Mouse (Mus musculus) liver, embryonic 11.5 days (tissue): ENCODE data around the gene Psmc1. TPM values are rescaled to one million over a fixed set of nuclear protein-coding genes. Genes with fewer than 3 reads are reported as not detected.

Experiments used
- ATAC-seq: fragments of 200-750 bp; cut with Nextera tagmentation; replicated peaks from 2 replicates; pipeline ENCODE4 v1.8.0; 2017; ENCODE audit warnings: moderate number of reproducible peaks, mild to moderate bottlenecking, moderate TSS enrichment, moderate library complexity; ENCODE audit not compliant: low FRiP score
- DNase-seq: peaks from one replicate; pipeline ENCODE4 v3.0.0-alpha.2; 2017; ENCODE audit warnings: low spot score
- H3K27ac ChIP-seq: fragments of 300-500 bp; sonication (generic); 2 replicates; pipeline ENCODE4 v1.5.1; 2014; ENCODE audit warnings: mild to moderate bottlenecking, low read depth, low read length, control low read depth
- H3K27me3 ChIP-seq: fragments of 300-500 bp; sonication (generic); replicated peaks from 2 replicates; pipeline ENCODE4 v1.6.1; 2014; ENCODE audit warnings: low read length, mixed read lengths; ENCODE audit not compliant: control insufficient read depth, insufficient read depth
- H3K36me3 ChIP-seq: fragments of 300-500 bp; sonication (generic); 2 replicates; pipeline ENCODE4 v1.6.1; 2014; ENCODE audit warnings: mild to moderate bottlenecking, low read length, moderate library complexity, mixed read lengths; ENCODE audit not compliant: control insufficient read depth, insufficient read depth
- H3K4me1 ChIP-seq: fragments of 300-500 bp; sonication (generic); replicated peaks from 2 replicates; pipeline ENCODE4 v1.6.1; 2014; ENCODE audit warnings: low read length, mixed read lengths; ENCODE audit not compliant: control insufficient read depth, insufficient read depth
- H3K4me2 ChIP-seq: fragments of 300-500 bp; sonication (generic); 2 replicates; pipeline ENCODE4 v1.6.1; 2014; ENCODE audit warnings: mild to moderate bottlenecking, control low read depth, moderate library complexity
- H3K4me3 ChIP-seq: fragments of 300-500 bp; sonication (generic); 2 replicates; pipeline ENCODE4 v1.5.1; 2014; ENCODE audit warnings: low read depth, low read length, control low read depth
- H3K9ac ChIP-seq: fragments of 300-500 bp; sonication (generic); 2 replicates; pipeline ENCODE4 v1.6.1; 2014; ENCODE audit warnings: low read depth, low read length, control low read depth
- H3K9me3 ChIP-seq: fragments of 300-500 bp; sonication (generic); 2 replicates; pipeline ENCODE4 v1.6.1; 2016; ENCODE audit warnings: low read length, inconsistent platforms, mixed read lengths; ENCODE audit not compliant: control insufficient read depth
- WGBS: fragments of 180-500 bp; shearing (Covaris S2); extraction: QIAGEN DNeasy Blood & Tissue Kit; methylation state at CpG from one replicate; pipeline ENCODE4 v1.1.7; 2014; 5-methylcytosine and 5-hydroxymethylcytosine counted together
- polyA plus RNA-seq: library from polyadenylated mRNA; unstranded; fragments of >200 nt; fragmentation: Nextera tagmentation; extraction: Ambion mirVana; gene quantifications from 2 replicates; pipeline ENCODE4 v1.2.1, GENCODE M21; 2014

Psmc1 gene
- polyA plus RNA-seq, 1 experiment from 2014 or later: 324 TPM

DNA sequence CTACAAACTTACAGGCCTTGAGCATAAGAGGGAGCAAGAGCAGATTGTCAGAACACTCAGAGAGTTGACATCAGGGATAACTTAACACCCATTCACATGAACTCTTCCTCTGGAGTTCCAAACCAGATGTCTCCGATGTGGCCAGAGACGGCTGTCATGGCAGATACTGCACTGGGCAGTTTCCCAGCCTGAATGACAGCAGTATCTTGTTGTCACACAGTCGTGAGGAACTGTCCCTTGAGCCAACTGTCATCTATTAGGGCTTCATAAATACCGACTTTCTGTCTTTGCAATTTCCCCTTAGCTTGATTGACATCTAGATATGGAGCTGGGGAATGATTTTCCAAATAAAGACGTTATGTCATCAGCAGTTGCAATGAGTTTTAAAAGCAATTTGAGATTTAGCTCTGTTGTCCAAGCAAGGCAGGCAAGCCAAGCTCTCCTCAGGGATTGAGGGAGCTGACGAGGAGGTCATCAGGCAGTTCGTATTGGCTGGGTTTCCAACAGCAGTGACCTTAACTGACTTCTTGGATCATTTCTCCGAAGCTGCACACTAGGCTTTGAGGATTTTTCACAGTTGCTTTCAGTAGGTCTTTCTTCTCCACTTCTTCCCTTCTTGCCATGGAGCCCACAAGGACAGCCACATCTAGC, 30.2 kb upstream of the Psmc1 start:
- H3K27me3 ChIP-seq: no peaks in the 10 kb centered on the region

DNA sequence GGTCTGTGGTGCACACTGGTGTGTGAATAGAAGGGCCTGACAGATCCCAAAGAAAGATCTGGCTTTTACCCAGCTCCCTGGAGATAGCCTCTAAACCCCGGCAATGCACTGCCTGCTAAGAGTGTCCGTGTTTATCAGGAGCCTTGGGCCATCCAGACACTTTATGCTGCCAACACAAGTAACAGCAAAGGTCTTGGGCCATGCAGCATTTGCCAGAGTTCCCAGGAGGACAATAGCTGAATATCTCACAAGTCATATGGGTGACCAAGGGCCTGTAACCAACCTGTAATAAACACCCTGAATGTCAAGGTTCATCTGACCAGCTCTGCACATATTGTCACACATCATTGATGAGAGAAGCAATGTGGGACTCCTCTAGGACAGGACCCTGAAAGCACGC, 21.9 kb upstream of the Psmc1 start:
- 79% methylated on average over 3 of the region's 3 CpGs for WGBS
- Histone ChIP-seq H3K27me3 (no peaks in the 10 kb centered on the region), H3K9ac (no peak overlapping the region), H3K4me1 (peaks cover 3% of the 10 kb centered on the region), H3K36me3 (no peaks in the 10 kb centered on the region), H3K4me2 (no peak overlapping the region), H3K27ac (no peak overlapping the region), H3K4me3 (no peak overlapping the region), H3K9me3 (no peaks in the 10 kb centered on the region)
- ATAC-seq: no peak
- DNase-seq: no peak

More for the DNA sequence above, 30.2 kb upstream of the Psmc1 start:
- H3K9me3 ChIP-seq: no peaks in the 10 kb centered on the region
- no peak overlapping the region for H3K9ac ChIP-seq
- peaks cover 3% of the 10 kb centered on the region for H3K4me1 ChIP-seq
- ATAC-seq: no peak
- WGBS: 74% methylated on average over 8 of the region's 8 CpGs
- no peaks in the 10 kb centered on the region for H3K36me3 ChIP-seq
- no peak overlapping the region for H3K27ac ChIP-seq
- no peak for DNase-seq
- H3K4me2 ChIP-seq: no peak overlapping the region
- no peak overlapping the region for H3K4me3 ChIP-seq

DNA sequence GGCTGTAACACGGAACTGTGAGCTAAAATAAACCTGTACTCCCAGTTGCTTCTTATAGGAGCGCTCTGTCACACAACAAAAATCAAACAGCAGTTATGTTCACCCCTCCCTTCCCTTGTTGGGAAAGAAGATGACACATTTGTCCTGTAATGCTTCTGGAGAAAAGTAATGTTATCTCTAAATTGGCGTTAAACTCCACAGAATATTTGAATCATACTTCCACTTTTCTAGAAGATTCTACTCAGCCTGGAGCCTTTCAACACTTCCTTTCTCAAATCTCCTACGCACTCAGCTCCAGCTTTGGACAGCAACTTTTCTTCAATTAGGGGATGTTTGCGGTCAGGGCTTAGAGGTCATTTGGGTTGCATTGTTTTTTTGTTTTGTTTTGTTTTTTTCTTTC, 20.7 kb upstream of the Psmc1 start:
- Histone ChIP-seq H3K27ac (no peak overlapping the region), H3K36me3 (no peaks in the 10 kb centered on the region), H3K4me2 (no peak overlapping the region), H3K4me3 (no peak overlapping the region), H3K9ac (no peak overlapping the region), H3K4me1 (peaks cover under 1% of the 10 kb centered on the region), H3K27me3 (no peaks in the 10 kb centered on the region), H3K9me3 (no peaks in the 10 kb centered on the region)
- ATAC-seq (no peak), DNase-seq (no peak)
- 73% methylated on average over 5 of the region's 5 CpGs for WGBS

DNA sequence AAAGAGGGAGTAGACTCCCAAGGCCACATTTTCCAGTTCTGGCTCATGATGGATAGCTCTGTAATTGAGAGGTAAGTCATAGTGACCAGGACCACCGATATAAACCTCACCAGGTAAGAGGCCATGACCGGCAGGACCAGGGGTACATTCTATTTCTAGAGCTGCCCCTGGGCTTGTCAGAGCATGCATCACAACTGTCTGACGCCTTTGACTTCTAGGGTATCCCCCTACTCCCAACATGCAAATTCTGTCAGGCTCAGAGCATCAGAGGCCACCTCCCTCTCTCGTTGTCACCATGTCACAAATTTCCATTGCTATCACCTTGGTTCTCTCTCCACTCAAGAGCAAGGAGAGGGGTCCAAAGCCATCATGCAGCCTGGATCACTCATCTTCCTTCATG, 19.2 kb upstream of the Psmc1 start:
- no peak overlapping the region for H3K4me2 ChIP-seq
- no peaks in the 10 kb centered on the region for H3K27me3 ChIP-seq
- H3K9ac ChIP-seq: no peak overlapping the region
- no peak for DNase-seq
- no peaks in the 10 kb centered on the region for H3K36me3 ChIP-seq
- 77% methylated on average over 4 of the region's 4 CpGs for WGBS
- no peak for ATAC-seq
- no peaks in the 10 kb centered on the region for H3K9me3 ChIP-seq
- no peaks in the 10 kb centered on the region for H3K4me1 ChIP-seq
- no peak overlapping the region for H3K4me3 ChIP-seq
- H3K27ac ChIP-seq: no peak overlapping the region

DNA sequence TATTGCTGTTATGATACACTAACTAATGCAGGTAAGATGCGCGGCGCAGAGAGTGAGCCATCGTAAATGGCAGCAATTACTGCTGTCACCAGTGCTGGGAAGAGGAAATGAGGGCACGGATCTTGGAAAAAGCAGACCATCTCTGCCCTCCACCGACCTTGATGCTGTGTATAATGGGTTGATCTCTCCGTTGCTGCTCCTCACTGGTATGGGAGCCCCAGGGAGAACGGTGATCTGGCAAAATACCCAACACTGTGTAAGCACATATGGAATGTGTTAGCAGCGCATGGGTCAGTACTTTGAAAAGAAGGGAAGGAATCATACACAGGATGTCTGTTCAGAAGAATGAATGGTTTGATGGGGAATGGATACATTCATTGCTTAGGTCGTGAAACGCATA, 16.9 kb upstream of the Psmc1 start:
- Histone ChIP-seq H3K4me3 (no peak overlapping the region), H3K27me3 (no peaks in the 10 kb centered on the region), H3K9ac (no peak overlapping the region), H3K9me3 (no peaks in the 10 kb centered on the region), H3K36me3 (no peaks in the 10 kb centered on the region), H3K4me1 (no peaks in the 10 kb centered on the region), H3K27ac (no peak overlapping the region), H3K4me2 (no peak overlapping the region)
- ATAC-seq: no peak
- WGBS: 82% methylated on average over 11 of the region's 11 CpGs
- DNase-seq: no peak

DNA sequence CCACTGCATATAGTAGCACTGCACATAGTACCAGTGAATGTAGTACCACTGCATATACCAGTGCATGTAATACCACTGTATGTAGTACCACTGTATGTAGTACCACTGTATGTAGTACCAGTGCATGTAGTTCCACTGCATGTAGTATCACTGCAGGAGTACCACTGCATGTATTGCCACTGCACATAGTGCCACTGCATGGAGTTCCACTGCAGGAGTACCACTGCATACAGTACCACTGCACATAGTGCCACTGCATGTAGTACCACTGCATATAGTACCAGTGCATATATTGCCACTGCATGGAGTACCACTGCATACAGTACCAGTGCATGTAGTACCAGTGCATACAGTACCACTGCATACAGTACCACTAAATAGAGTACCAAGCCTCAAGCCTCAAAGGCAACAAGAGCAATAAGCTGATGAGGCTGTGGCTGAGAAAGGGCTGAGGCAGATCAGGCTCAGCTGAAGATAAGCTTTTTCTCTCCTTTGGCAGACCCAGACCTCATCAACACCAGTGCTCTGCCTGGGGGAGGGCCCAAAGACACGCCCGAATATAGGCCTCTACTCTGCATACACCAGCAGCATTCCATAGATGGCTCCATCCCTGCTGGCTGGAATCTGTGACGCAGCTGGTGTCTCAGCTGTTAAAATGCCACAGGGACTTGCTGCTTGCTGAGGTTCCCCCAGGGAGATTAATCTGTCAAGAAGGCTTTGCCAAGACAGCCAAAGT, 9.8 kb upstream of the Psmc1 start:
- no peak for ATAC-seq
- DNase-seq: no peak
- 56% methylated on average over 3 of the region's 3 CpGs for WGBS
- no peaks in the 10 kb centered on the region for H3K9me3 ChIP-seq
- H3K4me2 ChIP-seq: no peak overlapping the region
- H3K9ac ChIP-seq: no peak overlapping the region
- H3K4me1 ChIP-seq: no peaks in the 10 kb centered on the region
- H3K4me3 ChIP-seq: no peak overlapping the region
- H3K36me3 ChIP-seq: no peaks in the 10 kb centered on the region
- no peak overlapping the region for H3K27ac ChIP-seq
- H3K27me3 ChIP-seq: no peaks in the 10 kb centered on the region

DNA sequence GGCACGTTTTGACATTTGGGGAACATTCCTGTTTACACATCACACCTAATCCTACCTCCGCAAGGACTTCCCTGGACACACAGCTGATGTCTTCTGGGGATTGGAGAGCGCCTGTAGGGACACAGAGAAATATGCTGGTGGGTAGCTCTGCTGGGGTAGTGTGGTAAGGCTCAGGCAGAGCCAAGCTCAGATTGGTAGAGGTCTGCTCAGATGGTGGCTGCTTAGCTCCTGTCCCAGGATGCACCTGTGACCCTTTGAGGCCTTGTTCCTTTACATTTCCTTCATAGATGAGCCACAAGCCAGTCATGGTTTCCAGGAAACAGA, 9.3 kb upstream of the Psmc1 start:
- Histone ChIP-seq H3K9ac (no peak overlapping the region), H3K9me3 (no peaks in the 10 kb centered on the region), H3K27me3 (no peaks in the 10 kb centered on the region; the same call in 1 of the 2 replicates), H3K36me3 (no peaks in the 10 kb centered on the region), H3K27ac (no peak overlapping the region), H3K4me3 (no peak overlapping the region), H3K4me1 (no peaks in the 10 kb centered on the region), H3K4me2 (no peak overlapping the region)
- ATAC-seq (no peak), DNase-seq (no peak)
- WGBS: 74% methylated on average over 3 of the region's 3 CpGs

DNA sequence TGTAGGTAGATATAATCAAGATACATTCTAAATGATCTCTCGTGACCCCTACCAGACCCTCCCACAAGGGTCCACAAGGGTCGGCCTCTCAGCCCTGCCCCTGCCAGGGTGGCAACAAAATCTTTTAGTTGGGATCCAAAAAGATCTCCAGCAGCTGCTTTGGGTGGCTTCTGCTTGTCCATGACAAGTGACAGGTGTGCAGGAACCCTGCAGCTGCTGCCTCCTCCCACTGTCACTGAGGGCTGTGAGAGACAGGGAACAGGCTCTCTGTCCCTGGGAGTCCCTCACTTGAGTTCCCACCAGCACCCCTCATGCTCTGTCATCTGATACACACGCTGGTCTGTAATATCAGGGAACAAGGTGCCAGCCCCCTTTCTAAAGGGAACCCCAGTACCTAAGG, 8.3 kb upstream of the Psmc1 start:
- Histone ChIP-seq H3K4me3 (no peak overlapping the region), H3K9ac (no peak overlapping the region), H3K27me3 (no peaks in the 10 kb centered on the region; the same call in 1 of the 2 replicates), H3K4me1 (no peaks in the 10 kb centered on the region), H3K9me3 (no peaks in the 10 kb centered on the region), H3K36me3 (no peaks in the 10 kb centered on the region), H3K4me2 (no peak overlapping the region), H3K27ac (no peak overlapping the region)
- 59% methylated on average over 3 of the region's 3 CpGs for WGBS
- DNase-seq: no peak
- no peak for ATAC-seq

DNA sequence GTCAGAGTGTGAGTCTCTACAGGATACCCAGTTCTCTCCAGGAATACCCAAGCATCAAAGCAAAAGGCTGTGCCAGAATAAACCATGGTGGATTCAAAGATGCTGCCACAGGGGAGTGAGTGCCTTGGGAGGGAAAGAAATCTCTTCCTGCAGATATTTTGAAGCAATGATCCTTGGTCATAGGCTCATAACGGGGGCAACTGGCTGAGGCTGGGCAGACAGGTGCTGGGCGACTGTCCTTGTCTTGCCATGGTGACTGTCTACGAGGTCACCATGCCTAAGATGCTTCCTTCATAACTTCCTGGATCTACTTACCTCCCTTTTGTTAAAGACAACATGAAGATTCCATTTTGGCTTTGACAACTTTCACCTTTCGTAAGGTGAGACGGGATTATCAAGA, 5.4 kb upstream of the Psmc1 start:
- Histone ChIP-seq H3K9me3 (no peaks in the 10 kb centered on the region), H3K27ac (no peak overlapping the region), H3K4me1 (no peaks in the 10 kb centered on the region), H3K9ac (no peak overlapping the region), H3K4me2 (no peak overlapping the region), H3K4me3 (no peak overlapping the region), H3K27me3 (no peaks in the 10 kb centered on the region; the same call in 1 of the 2 replicates), H3K36me3 (no peaks in the 10 kb centered on the region)
- 84% methylated on average over 5 of the region's 5 CpGs for WGBS
- ATAC-seq (no peak), DNase-seq (no peak)
